Mouse (Mus musculus) left cerebral cortex, adult 2 months (tissue): ENCODE results near the gene Pcsk5. TPM values are rescaled to one million over a fixed set of nuclear protein-coding genes. Genes with fewer than 3 reads are reported as not detected.

Experiments used
- DNase-seq, 2 experiments: peaks; one replicate each; pipeline ENCODE4 v3.0.0; 2021 to 2022; ENCODE audit warnings: low spot score in 2 of 2, mixed read lengths in 1 of 2; ENCODE audit errors: extremely low spot score in 1 of 2
- H3K27ac ChIP-seq: fragments of 200-600 bp; 2 replicates; pipeline ENCODE4 v1.8.1; 2022
- H3K4me3 ChIP-seq: fragments of 200-600 bp; 2 replicates; pipeline ENCODE4 v1.8.1; 2022
- CTCF ChIP-seq: fragments of 200-600 bp; IDR thresholded peaks from 2 replicates; pipeline ENCODE4 v1.8.1; 2022; ENCODE audit warnings: antibody characterized with exemption, mild to moderate bottlenecking, moderate library complexity
- intact Hi-C: fragments of 180-260 bp; cut with DNase I; formaldehyde crosslinking; loops from one replicate; pipeline ENCODE4 v1.15.1; 2025
- total RNA-seq, 2 experiments: library from RNA; stranded (reverse); gene quantifications; 2 replicates each; pipeline ENCODE4 v1.2.3; 2021

Pcsk5 gene
- total RNA-seq, 2 experiments from 2014 or later: 11.2 to 12.3 TPM

DNA sequence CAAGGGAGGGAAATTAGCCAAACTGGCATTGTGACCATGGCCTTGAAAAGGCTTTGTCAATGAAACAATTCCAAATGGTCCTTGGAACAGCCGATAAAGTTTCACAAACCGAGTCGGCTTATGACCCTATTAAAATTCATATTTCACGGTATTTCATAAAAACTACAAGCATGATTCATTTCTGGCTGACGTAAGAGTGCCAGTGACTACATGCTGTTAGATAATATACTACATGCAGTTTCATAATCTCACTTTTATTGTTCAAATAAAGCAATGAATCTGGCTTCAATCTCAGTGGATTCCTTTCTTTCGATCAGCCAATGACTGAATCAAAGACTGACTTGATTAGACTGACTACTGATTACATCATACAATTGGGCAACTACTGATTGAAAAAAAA, 145.8 kb downstream of the Pcsk5 start:
- Histone ChIP-seq H3K27ac (no peak overlapping the region), H3K4me3 (no peak overlapping the region)
- intact Hi-C loops: no loop called here
- DNase-seq: no peak
- no peak for TF ChIP-seq CTCF

DNA sequence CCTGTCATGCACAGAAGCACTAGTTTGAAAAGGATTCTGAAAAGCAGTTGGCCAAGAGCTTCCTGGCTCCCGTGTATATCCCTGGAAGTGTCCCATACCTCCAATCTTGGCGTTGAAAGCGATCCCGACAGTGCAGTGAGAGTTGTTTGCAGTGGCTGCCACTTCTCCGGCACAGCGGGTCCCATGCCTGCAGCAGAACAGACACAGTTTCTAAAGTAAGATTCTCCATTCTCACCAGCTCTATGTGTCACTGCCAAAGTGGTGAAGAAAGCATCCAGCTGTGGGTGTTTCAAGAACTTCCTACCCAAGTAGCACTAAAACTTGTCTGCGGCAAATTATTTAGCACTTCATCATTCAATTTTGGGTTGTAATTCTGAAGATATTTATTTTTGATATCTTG, 159.1 kb downstream of the Pcsk5 start:
- intact Hi-C loops: no loop called here
- no peak for TF ChIP-seq CTCF
- DNase-seq: no peak
- no peak overlapping the region for H3K4me3 ChIP-seq
- no peak overlapping the region for H3K27ac ChIP-seq

DNA sequence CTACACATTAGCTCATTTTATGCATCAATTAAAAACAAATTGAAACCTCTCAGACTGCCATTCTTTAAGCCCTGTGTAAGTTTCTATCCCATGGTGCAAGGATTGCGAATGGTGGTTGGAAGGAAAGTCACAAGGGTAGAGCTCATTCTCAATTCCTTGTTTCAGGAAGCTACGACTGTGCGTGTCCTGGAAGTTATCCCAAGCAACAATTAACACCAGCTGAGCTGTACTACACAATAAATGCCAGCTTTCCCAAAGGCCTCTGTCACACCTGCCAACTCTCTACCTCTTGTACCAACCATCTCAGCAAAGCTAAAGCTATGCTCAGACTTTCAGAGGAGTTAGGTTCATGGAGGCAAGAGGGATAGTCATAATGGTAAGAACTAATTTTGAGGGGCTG, 174.8 kb downstream of the Pcsk5 start:
- no peak for DNase-seq
- H3K4me3 ChIP-seq: no peak overlapping the region
- no peak overlapping the region for H3K27ac ChIP-seq
- TF ChIP-seq CTCF: no peak
- intact Hi-C loops: no loop called here

DNA sequence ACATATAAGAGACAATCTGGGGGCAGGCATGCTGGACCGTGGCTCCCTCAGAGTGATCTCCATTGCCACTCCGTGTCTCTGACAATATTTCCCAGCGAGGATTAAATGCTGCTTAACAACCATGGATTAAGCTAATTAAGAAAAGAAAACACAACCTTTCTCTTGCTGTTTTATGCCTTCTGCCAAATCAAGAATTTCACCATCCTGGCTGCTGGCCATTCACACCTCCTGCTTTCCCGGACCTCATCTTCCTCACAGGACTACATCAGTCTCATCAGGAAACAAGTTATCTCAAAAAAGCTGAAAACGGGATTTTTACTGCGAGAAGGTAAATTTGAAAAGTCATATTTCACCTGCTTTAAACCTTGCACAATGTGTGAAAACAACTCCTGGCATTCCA, 175.2 kb downstream of the Pcsk5 start:
- DNase-seq: no peak
- Histone ChIP-seq H3K27ac (no peak overlapping the region), H3K4me3 (no peak overlapping the region)
- no peak for TF ChIP-seq CTCF
- intact Hi-C loops: no loop called here

DNA sequence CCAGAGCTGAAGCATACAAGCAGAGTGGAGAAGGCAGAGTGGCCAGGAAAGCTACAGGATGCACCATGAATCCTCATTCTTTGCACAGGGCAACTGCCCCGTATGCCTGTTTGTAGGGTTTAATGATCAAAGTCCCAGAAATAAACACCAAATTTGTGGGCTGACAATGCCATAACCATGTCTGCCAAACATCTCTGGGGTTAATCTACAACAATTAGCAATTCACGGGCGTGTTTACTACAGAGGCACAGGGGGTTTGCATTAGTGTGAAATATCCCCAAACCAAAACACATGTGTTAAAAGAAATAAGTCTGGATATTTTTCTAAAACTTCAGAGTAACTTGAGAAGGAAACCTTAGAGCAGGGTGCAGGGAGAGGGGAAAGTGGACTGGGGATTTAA, 178.1 kb downstream of the Pcsk5 start:
- DNase-seq: no peak
- no peak for TF ChIP-seq CTCF
- H3K27ac ChIP-seq: no peak overlapping the region
- no peak overlapping the region for H3K4me3 ChIP-seq
- intact Hi-C loops: no loop called here

DNA sequence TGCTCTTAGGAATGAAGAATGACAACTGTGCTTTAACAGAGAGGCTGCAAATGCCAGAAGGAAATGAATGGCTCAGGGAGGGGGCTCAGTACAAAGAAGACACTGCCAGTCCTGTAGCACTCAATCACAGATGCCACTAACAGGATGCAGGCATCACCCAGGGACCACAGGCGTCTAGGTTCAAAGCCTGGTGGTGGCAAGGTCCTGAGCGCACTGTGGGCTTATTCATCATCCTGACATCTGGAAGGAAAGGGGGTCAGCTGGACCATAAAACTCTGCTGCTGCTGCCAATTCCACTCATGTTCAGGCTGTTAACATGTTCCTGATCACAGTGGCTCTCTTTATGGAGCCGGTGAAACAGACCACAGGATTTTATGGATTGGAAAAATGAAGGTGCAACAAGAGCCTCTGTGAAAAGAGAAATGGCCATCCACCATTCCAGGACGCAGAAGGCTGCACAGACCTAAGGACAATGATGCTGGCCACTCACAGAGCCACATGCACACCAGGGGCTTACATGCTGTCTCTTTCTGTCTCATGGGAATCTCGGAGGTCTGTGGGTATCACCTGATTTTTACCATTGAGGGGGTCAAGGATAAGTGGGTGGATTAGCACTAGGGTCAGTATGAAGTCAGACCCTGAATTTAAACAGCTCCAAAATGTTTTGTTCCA, 186.5 kb downstream of the Pcsk5 start:
- Histone ChIP-seq H3K27ac (no peak overlapping the region), H3K4me3 (no peak overlapping the region)
- intact Hi-C loops: no loop called here
- no peak for DNase-seq
- TF ChIP-seq CTCF: no peak

DNA sequence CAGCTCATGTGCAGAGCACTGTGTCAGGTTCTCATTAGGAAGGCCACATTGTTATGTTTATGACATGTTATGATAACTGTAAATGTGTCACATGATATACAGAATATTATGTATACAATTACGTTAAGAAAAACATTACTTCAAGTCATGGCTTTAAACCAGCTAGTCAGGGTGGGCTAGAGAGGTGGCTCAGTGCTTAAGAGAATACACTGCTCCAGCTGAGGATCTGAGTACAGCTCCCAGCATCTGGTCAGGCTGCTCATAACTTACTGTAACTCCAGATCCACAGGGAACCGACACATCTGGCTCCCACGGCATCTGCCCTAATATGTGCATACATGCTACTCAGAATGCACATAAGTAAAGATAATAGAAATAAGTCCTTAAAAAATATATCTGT, 187.5 kb downstream of the Pcsk5 start:
- H3K27ac ChIP-seq: no peak overlapping the region
- intact Hi-C loops: no loop called here
- DNase-seq: no peak
- no peak overlapping the region for H3K4me3 ChIP-seq
- TF ChIP-seq CTCF: no peak

DNA sequence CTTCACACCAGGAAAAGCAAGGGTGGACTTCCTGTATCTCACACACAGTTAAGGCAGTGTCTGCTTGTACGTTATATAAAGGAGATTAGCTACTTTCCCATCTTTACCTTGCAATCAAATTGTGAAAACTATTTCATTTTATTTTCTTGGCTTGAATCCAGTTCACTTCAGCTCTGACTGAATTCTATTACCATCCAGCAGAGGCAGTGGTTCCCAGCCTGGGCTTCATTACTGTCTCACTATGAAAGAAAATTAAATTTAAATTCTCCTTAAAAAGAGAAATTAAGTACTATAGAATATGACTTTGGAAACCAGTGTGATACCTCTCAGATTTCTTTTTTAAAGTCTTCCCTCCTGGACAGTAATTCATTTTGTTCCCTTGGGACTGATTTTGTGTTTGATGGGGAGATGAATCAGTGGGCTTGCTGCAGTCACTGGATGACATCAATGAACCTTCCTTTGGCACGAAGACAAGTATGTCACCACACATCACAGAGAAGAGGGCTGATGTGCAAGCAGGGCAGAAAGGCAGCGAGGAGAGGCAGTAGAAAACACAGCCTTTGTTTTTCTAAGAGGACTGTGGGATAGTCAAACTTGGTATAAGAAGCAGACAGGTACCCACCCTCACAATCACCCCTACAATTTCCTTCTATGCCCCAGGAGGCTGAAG, 194.2 kb downstream of the Pcsk5 start:
- H3K27ac ChIP-seq: no peak overlapping the region
- DNase-seq: no peak
- peak; percentile 16 for TF ChIP-seq CTCF
- no peak overlapping the region for H3K4me3 ChIP-seq
- intact Hi-C loops: no loop called here

DNA sequence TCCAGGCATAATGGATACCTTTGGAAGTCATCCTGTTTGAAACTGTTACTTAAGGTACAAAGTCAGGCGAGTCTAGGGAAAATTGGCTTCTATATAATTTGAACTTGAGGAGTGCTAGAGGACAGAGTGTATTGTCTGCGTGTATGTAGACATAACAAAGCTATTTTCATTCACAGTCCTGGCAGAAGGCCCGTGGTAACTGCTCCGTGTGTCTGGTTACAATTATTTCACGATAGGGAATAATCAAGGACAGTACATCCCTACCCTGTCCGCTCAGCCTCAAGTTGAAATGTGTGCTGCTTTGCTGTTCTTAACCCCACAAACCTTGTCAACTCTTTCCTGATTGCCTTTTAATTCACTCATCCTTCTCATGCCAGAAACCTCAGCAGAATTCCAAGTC, 201.4 kb downstream of the Pcsk5 start:
- intact Hi-C loops: no loop called here
- no peak for TF ChIP-seq CTCF
- Histone ChIP-seq H3K4me3 (no peak overlapping the region), H3K27ac (no peak overlapping the region)
- no peak for DNase-seq

DNA sequence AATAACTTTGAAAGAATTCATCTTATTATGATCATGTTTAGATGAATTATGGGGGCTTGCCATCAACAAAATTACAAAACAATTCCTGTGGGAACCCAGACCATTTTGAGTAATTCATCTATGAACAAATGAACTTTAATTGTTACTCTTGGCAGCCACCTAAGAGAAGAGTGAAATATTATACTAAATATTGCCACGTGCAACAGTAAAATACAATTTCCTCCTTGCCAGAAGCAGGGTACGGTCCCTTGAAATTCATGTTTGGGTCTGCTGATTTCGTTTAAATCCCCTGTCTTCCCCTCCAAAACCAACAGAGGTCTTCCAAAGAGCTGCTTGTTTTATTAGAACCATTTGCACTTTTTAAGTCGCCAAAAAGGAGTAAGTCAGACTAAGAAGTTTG, 221.8 kb downstream of the Pcsk5 start:
- H3K4me3 ChIP-seq: no peak overlapping the region
- TF ChIP-seq CTCF: no peak
- DNase-seq: no peak
- intact Hi-C loops: no loop called here
- H3K27ac ChIP-seq: no peak overlapping the region

DNA sequence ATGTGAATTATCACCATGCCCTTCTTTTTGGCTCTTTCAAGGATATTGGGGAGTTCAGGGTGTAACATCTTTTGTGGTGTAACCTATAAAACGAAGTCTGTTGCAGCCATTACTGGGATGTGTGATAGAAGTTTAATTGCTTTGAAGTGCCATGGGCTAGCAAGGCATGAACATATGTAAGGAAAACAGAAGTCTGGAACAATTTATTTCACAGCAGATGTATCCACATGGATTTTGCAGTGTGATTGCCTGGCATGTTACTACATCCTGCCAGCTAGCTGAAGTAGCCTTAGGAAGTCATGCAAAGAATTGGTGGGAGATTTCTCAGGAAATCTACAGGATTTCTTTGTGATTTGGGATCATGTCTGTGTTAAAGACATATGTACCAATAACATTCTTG, 230.9 kb downstream of the Pcsk5 start:
- Histone ChIP-seq H3K27ac (no peak overlapping the region), H3K4me3 (no peak overlapping the region)
- no peak for DNase-seq
- TF ChIP-seq CTCF: no peak
- intact Hi-C loops: no loop called here

DNA sequence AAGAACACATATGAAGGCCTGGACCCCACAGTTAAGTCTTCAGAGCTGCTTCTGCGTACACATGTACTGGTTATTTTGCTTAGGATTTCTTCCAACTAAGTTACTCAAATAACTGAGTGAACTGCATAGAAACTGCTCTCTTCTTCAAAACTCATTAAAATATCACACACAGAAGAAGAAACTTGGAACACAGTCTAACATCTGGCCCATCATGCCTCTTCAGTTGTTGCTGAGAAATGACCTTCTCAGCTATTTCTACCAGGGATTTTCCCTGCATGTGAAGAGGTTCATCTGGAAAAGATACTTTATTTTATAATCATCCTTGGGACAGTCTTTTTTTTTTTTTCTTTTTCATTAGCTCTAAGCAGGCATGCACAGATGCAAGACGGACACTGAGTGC, 231.3 kb downstream of the Pcsk5 start:
- intact Hi-C loops: no loop called here
- Histone ChIP-seq H3K27ac (no peak overlapping the region), H3K4me3 (no peak overlapping the region)
- DNase-seq: no peak
- no peak for TF ChIP-seq CTCF

DNA sequence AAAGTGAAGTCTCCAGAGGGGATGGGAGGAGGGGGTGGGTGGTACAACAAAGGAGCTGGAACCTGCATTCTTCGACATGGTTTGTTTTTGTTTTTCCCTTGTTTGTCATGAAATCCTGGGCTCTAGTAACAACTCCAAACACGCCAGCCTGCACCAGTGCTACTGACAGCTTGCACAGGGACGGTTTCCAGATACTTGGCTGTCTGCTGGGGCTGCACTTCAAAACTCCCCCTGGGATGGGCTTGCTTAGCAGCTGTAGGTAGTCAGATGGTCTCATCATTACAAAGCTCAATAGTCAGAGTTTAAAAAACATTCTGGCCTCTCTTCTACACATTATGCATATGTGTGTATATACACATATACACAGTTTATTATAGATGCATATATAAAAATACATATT, 234.1 kb downstream of the Pcsk5 start:
- intact Hi-C loops: no loop called here
- no peak for DNase-seq
- Histone ChIP-seq H3K4me3 (no peak overlapping the region), H3K27ac (no peak overlapping the region)
- no peak for TF ChIP-seq CTCF
